Mouse (Mus musculus): ENCODE data around the gene Gm10053.

Gm10053 gene

DNA sequence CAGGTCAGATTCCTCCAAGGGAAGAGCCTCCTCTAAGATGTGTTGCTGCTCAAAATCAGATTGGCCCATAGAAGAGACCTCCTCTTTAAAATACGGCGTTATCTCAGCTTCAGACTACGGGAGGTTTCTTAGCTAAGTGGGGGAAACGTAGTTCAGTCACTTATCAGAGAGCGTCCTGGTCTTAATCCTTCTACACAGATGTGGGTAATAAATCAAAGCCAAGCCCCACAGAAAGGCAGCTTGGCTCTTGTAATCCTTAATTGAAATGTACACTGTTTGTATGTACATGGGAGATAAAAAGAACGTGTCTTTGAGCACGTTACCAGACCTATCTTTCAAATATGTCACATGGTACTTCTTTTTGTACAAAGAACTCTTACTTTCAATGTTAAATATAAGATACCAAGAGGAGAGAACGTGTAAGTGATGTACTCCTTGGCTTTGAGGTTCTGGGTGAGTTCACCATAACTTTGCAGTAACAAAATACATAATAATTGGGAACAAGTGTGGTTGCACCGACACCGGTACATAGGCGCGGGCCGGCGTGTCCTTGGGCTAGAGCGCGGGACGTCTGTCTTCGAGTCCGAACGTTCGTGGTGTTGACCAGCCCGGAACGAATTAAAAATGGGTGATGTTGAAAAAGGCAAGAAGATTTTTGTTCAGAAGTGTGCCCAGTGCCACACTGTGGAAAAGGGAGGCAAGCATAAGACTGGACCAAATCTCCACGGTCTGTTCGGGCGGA is at the start of gene Gm10053:
TSS of gene Gm10053 (plus strand) at position 558 of the 742 bp plus-strand sequence.
- in situ Hi-C loops (cut with MboI), result loop anchor here (10.0 kb wide), 1 partner anchor 260 kb away; no protein-coding TSS in a partner anchor

- in situ Hi-C loops (cut with MboI), result no loop called here
Observed at GRCm38 (mm10) chr19:24842080-24842479, 33.4 kb upstream of the Gm10053 start.

- in situ Hi-C loops (cut with MboI), result no loop called here
Observed at GRCm38 (mm10) chr19:24845007-24845546, 30.4 kb upstream of the Gm10053 start.

GRCm38 (mm10) chr19:24848345-24848744 is 27.1 kb upstream of the Gm10053 start:
- in situ Hi-C loops (cut with MboI), result no loop called here

DNA sequence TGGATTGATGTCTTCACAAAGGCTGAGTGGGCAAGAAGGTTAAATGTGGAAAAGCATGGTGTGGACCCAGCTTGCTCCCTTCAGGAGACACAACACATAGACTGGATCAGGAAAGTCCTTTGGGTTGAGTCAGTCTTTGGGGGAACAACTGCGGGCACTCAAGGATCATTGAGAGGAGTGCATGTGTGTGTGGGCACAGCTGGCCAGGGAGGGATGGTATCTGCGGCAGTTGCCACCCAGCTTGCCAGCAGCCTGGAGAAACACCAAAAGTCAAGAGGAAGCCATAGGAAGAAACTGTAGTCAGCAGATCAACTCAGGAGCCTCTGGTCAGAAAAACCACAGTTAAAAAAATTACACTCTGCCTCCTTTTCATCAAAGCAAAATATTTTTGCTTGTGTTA is 26.6 kb upstream of the Gm10053 start:
- in situ Hi-C loops (cut with MboI), result no loop called here

DNA sequence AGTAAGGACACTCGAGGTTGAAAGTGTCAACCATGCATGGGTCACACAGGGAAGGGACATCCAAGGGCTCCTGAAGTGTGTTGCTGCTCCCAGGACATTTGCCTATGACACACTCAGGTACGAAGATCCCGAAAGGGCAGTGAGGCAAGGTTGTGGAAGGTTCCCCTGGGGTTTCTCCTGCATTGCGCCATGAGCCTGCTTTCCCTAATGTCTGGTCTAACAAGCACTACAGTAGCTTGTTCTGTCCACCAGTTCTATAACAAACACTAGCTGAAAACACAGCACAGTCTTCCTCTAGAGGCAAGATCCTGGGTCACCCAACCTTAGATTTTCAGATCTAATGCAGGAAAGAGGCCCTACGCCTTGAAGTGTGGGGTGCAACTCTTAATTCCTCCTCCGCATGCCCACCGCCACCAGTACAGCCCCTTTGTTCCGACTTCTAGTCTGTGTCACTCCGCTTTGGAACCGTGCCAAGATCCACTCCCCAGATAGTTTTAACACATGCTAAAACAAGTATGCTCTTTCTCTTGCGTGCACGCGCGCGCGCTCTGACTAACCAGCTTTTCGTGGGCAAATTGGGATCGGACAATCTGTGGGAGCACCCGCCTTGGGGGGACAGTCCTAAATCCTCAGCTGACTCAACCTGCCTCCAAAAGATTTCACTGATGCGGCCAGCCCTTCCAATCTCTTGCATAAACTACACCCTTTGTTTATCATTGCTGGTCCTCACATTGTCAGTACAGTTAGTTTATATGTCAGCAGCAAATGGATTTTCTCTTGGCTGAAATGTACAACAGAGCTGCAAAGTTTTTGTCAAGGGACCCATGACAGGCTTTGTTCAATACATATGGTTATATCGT is 23.8 kb upstream of the Gm10053 start:
- in situ Hi-C loops (cut with MboI), result loop anchor here (25.0 kb wide), 1 partner anchor 539 kb away; no protein-coding TSS in a partner anchor

- in situ Hi-C loops (cut with MboI), result loop anchor here (25.0 kb wide), 1 partner anchor 549 kb away; no protein-coding TSS in a partner anchor
Observed at GRCm38 (mm10) chr19:24861276-24861611, 14.2 kb upstream of the Gm10053 start.

GRCm38 (mm10) chr19:24861612-24862451 is 13.7 kb upstream of the Gm10053 start, which contains the start of gene Pgm5:
Pgm5 (minus strand) TSS chr19:24861855.
- in situ Hi-C loops (cut with MboI), result loop anchor here (25.0 kb wide), 1 partner anchor 550 kb away; no protein-coding TSS in a partner anchor

GRCm38 (mm10) chr19:24865436-24865835 is 10.1 kb upstream of the Gm10053 start:
- in situ Hi-C loops (cut with MboI), result loop anchor here (25.0 kb wide), 1 partner anchor 553 kb away; no protein-coding TSS in a partner anchor

- in situ Hi-C loops (cut with MboI), result loop anchor here (10.0 to 25.0 kb wide), 2 partner anchors 256 to 559 kb away; no protein-coding TSS in a partner anchor
Observed at GRCm38 (mm10) chr19:24871037-24871635, 4.3 kb upstream of the Gm10053 start.

- in situ Hi-C loops (cut with MboI), result loop anchor here (10.0 to 25.0 kb wide), 2 partner anchors 259 to 562 kb away; no protein-coding TSS in a partner anchor
Observed at GRCm38 (mm10) chr19:24873873-24874272, 1.6 kb upstream of the Gm10053 start.

GRCm38 (mm10) chr19:24881237-24881636 is 5.8 kb downstream of the Gm10053 start:
- in situ Hi-C loops (cut with MboI), result no loop called here

- in situ Hi-C loops (cut with MboI), result no loop called here
Observed at GRCm38 (mm10) chr19:24885504-24885903, 10.0 kb downstream of the Gm10053 start.

DNA sequence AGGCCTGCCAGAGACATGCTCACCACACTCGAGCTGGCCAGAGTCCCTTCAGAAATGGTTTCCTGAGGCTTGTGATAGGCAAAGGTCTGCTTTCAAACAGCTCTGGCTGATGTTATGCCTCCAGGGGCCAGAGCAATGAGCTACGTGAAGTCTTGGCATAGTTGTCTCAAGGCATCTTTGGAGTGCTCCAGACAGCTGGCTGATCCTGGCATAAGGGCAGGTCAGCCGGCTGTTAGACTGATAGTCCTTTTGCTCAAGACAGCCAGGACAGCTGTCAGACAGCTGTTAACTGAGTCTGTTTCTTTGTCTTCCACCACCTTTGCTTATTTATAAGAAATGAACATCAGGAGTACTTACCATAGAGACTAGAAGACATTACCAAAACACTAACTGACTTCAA is 11.4 kb downstream of the Gm10053 start:
- in situ Hi-C loops (cut with MboI), result no loop called here

DNA sequence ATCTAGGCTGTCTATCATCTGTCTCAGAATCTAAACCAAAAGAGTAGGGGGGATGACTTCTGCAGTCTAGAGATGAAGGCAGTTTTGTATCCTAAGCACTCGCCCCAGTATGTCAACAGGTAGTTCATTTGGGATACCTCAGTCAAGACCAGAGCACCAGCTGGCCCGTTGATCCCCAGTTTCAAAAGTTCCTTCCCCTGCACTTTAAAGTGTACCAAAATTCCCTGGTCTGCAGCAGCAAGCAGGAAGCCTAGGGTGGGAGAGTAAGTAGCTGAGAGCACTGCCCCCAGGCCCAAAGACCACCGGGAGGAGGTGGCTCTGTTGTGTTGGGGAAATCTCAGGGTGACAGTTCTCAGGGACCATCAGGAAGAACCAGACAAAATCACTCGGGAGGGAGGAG is 21.1 kb downstream of the Gm10053 start:
- in situ Hi-C loops (cut with MboI), result no loop called here

- in situ Hi-C loops (cut with MboI), result no loop called here
Observed at GRCm38 (mm10) chr19:24897006-24897895, 21.8 kb downstream of the Gm10053 start.

- in situ Hi-C loops (cut with MboI), result no loop called here
Observed at GRCm38 (mm10) chr19:24897896-24898736, 22.6 kb downstream of the Gm10053 start.

GRCm38 (mm10) chr19:24898737-24899577 is 23.5 kb downstream of the Gm10053 start:
- in situ Hi-C loops (cut with MboI), result no loop called here

All from mature B cell (primary cell).